Mouse (Mus musculus) layer of hippocampus, postnatal 14 days (tissue): ENCODE measurements around the gene Ppp2r3c. TPM values are rescaled to one million over a fixed set of nuclear protein-coding genes. Genes with fewer than 3 reads are reported as not detected.
"Not testable (repeated sequence)": the region's sequence is repeated elsewhere in the genome, so short reads cannot be mapped to it uniquely, and the experiment has no call there.

Experiments
- DNase-seq, 2 experiments: peaks; one replicate each; pipeline ENCODE4 v3.0.0; 2021 to 2022; ENCODE audit warnings: low spot score in 2 of 2, mixed read lengths in 1 of 2
- long read RNA-seq, 2 experiments: library from polyadenylated mRNA; stranded (forward); transcript quantifications; one replicate each; pipeline ENCODE4 v2.0.0; 2021
- total RNA-seq, 2 experiments: library from RNA; stranded (reverse); gene quantifications; 2 replicates each; pipeline ENCODE4 v1.2.3; 2021

Ppp2r3c gene
- 10 to 100 TPM; 12.4 to 14.1 TPM for total RNA-seq
- long read RNA-seq, experiment 1, full-length matches to known transcripts: 10 of 41 reads
- long read RNA-seq, experiment 1, partial matches to known transcripts: 27 of 41 reads
- long read RNA-seq, experiment 1, other reads (novel, unspliced or antisense): 4 of 41 reads
- long read RNA-seq, experiment 2, full-length matches to known transcripts: 9 of 49 reads
- long read RNA-seq, experiment 2, partial matches to known transcripts: 35 of 49 reads
- long read RNA-seq, experiment 2, other reads (novel, unspliced or antisense): 5 of 49 reads

GRCm38 (mm10) chr12:55302485-55303441 is at the start of gene Ppp2r3c:
TSS of gene Ppp2r3c (minus strand) at chr12:55302998.
- peak; percentile 93 to 94 for DNase-seq

- peak; percentile 6 to 17 for DNase-seq
Observed at GRCm38 (mm10) chr12:55344583-55344982, 41.8 kb upstream of the Ppp2r3c start.

GRCm38 (mm10) chr12:55343998-55344397 is 41.2 kb upstream of the Ppp2r3c start:
- DNase-seq: no peak

- DNase-seq: not testable (repeated sequence)
Observed at GRCm38 (mm10) chr12:55343045-55343444, 40.2 kb upstream of the Ppp2r3c start.

- not testable (repeated sequence) for DNase-seq
Observed at GRCm38 (mm10) chr12:55338490-55338889, 35.7 kb upstream of the Ppp2r3c start.

- DNase-seq: no peak
Observed at GRCm38 (mm10) chr12:55333662-55334061, 30.9 kb upstream of the Ppp2r3c start.

- no peak for DNase-seq
Observed at GRCm38 (mm10) chr12:55329351-55329750, 26.6 kb upstream of the Ppp2r3c start.

- DNase-seq: no peak
Observed at GRCm38 (mm10) chr12:55328784-55329183, 26.0 kb upstream of the Ppp2r3c start.

GRCm38 (mm10) chr12:55325702-55326101 is 22.9 kb upstream of the Ppp2r3c start:
- DNase-seq: no peak

- no peak for DNase-seq
Observed at GRCm38 (mm10) chr12:55321642-55322291, 19.0 kb upstream of the Ppp2r3c start.

- DNase-seq: peak; percentile 48 to 88
Observed at GRCm38 (mm10) chr12:55315192-55315591, 12.4 kb upstream of the Ppp2r3c start.

- DNase-seq: no peak
Observed at GRCm38 (mm10) chr12:55313901-55314300, 11.1 kb upstream of the Ppp2r3c start.

GRCm38 (mm10) chr12:55311841-55312240 is 9.0 kb upstream of the Ppp2r3c start:
- DNase-seq: no peak

- DNase-seq: no peak
Observed at GRCm38 (mm10) chr12:55309501-55309900, 6.7 kb upstream of the Ppp2r3c start.

- no peak for DNase-seq
Observed at GRCm38 (mm10) chr12:55308731-55309130, 5.9 kb upstream of the Ppp2r3c start.

- DNase-seq: no peak
Observed at GRCm38 (mm10) chr12:55307566-55307965, 4.8 kb upstream of the Ppp2r3c start.

- no peak for DNase-seq
Observed at GRCm38 (mm10) chr12:55306371-55306770, 3.6 kb upstream of the Ppp2r3c start.

- DNase-seq: no peak
Observed at GRCm38 (mm10) chr12:55301472-55302300, 1.1 kb downstream of the Ppp2r3c start.

GRCm38 (mm10) chr12:55300820-55301351 is 1.9 kb downstream of the Ppp2r3c start:
- no peak for DNase-seq

- DNase-seq: no peak
Observed at GRCm38 (mm10) chr12:55299336-55299735, 3.5 kb downstream of the Ppp2r3c start, which contains the start of gene 1110008L16Rik. TSS of gene 1110008L16Rik (plus strand) at chr12:55299577.
